Mouse (Mus musculus): ENCODE measurements around the gene Tmem37. TPM values are rescaled to one million over a fixed set of nuclear protein-coding genes. Genes with fewer than 3 reads are reported as not detected.

Tmem37 gene
- polyA plus RNA-seq, 1 experiment from 2014 or later: 121 TPM

DNA sequence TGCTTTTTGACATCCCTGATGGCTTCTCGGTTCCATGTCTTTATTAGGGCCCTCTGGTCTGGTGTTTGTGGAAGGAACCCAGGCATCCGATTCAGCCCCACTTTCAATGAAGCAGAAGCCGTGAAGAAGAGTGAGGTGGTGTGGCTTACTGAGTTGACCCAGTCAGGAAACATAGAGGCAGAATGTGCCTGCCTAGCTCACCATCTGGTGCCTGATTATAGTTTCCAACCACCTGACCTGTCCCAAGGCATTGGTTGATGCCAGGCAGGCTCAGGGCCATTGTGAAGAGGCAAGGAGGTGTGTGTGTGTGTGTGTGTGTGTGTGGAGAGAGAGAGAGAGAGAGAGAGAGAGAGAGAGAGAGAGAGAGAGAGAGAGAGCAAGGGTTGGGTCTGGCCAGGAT, 43.4 kb downstream of the Tmem37 start:
- Histone ChIP-seq H3K4me1 (ENCODE audit: insufficient read depth, low read depth, low read length) (no peaks in the 10 kb centered on the region), H3K4me3 (ENCODE audit: low read depth, low read length) (no peak overlapping the region), H3K9ac (replicated peaks; ENCODE audit: low read depth) (no peak overlapping the region), H3K27me3 (replicated peaks; ENCODE audit: insufficient read depth, low read length) (no peaks in the 10 kb centered on the region), H3K4me2 (replicated peaks; ENCODE audit: low read depth, low read length) (no peak overlapping the region), H3K27ac (ENCODE audit: low read length) (no peak overlapping the region), H3K9me3 (ENCODE audit: low read length) (no peaks in the 10 kb centered on the region), H3K36me3 (ENCODE audit: insufficient read depth, low read length) (no peaks in the 10 kb centered on the region)
- DNase-seq (ENCODE audit: low spot score) (no peak), ATAC-seq (no peak)
- TF ChIP-seq CTCF (IDR thresholded peaks at IDR 0.05): no peak
- TF ChIP-seq EP300 (IDR thresholded peaks at IDR 0.05): no peak
- 88% methylated on average over 3 of the region's 3 CpGs for WGBS

DNA sequence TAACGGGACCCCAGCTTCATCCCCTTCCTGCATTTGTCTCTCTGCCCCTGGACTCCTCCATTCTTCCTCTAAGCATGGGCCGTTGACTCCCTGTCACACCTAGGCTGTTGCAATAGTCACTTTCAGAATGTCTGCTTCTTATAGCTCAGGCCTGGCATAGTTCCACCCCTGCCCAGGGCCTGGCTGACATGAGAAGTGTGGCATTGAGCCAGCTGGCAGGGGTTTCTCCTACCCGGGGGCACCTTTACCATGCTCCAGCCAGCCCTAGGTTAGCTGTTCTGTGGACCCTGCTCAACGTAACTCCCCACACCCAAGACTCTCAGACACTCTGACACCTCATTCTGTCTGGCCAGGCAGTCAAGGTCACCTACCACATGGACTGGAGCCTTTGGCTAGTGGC, 46.2 kb downstream of the Tmem37 start:
- H3K27ac ChIP-seq (ENCODE audit: low read length): no peak overlapping the region
- no peak for TF ChIP-seq EP300 (IDR thresholded peaks at IDR 0.05)
- TF ChIP-seq CTCF (IDR thresholded peaks at IDR 0.05): no peak
- DNase-seq (ENCODE audit: low spot score): peak; percentile 61
- no peak overlapping the region for H3K4me2 ChIP-seq (replicated peaks; ENCODE audit: low read depth, low read length)
- H3K4me3 ChIP-seq (ENCODE audit: low read depth, low read length): no peak overlapping the region
- no peaks in the 10 kb centered on the region for H3K36me3 ChIP-seq (ENCODE audit: insufficient read depth, low read length)
- H3K9ac ChIP-seq (replicated peaks; ENCODE audit: low read depth): no peak overlapping the region
- H3K27me3 ChIP-seq (replicated peaks; ENCODE audit: insufficient read depth, low read length): no peaks in the 10 kb centered on the region
- no peaks in the 10 kb centered on the region for H3K4me1 ChIP-seq (ENCODE audit: insufficient read depth, low read depth, low read length)
- 25% methylated on average over 4 of the region's 4 CpGs for WGBS
- ATAC-seq: peak; percentile 58
- H3K9me3 ChIP-seq (ENCODE audit: low read length): no peaks in the 10 kb centered on the region

DNA sequence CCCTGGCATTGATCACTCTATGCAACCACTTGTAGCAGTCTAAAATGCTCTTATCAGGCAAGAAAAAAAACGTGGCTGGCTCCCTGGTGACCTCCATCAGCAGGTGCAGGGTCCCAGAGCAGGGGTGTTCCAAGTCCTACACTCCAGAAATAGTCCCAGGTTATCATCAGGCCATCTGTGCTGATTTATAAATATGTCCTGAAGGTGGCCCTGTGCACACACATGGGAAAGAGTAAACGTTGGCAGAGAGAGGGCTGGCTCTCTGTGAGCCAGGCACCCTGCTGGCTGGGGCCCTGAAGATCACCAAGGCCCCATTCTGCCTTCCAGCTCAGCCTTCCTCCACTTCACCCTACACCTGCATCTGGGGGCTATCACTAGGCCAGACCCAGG, 48.8 kb downstream of the Tmem37 start:
- Histone ChIP-seq H3K27ac (ENCODE audit: low read length) (no peak overlapping the region), H3K9me3 (ENCODE audit: low read length) (no peaks in the 10 kb centered on the region), H3K4me2 (replicated peaks; ENCODE audit: low read depth, low read length) (no peak overlapping the region), H3K27me3 (replicated peaks; ENCODE audit: insufficient read depth, low read length) (no peaks in the 10 kb centered on the region), H3K4me1 (ENCODE audit: insufficient read depth, low read depth, low read length) (no peaks in the 10 kb centered on the region), H3K9ac (replicated peaks; ENCODE audit: low read depth) (no peak overlapping the region), H3K4me3 (ENCODE audit: low read depth, low read length) (no peak overlapping the region), H3K36me3 (ENCODE audit: insufficient read depth, low read length) (no peaks in the 10 kb centered on the region)
- TF ChIP-seq EP300 (IDR thresholded peaks at IDR 0.05): no peak
- peak; percentile 23; the same call in 1 of the 2 replicates for TF ChIP-seq CTCF (IDR thresholded peaks at IDR 0.05)
- WGBS: 4% methylated on average over 2 of the region's 2 CpGs
- DNase-seq (ENCODE audit: low spot score) (no peak), ATAC-seq (peak; percentile 20; the same call in 1 of the 2 replicates)

DNA sequence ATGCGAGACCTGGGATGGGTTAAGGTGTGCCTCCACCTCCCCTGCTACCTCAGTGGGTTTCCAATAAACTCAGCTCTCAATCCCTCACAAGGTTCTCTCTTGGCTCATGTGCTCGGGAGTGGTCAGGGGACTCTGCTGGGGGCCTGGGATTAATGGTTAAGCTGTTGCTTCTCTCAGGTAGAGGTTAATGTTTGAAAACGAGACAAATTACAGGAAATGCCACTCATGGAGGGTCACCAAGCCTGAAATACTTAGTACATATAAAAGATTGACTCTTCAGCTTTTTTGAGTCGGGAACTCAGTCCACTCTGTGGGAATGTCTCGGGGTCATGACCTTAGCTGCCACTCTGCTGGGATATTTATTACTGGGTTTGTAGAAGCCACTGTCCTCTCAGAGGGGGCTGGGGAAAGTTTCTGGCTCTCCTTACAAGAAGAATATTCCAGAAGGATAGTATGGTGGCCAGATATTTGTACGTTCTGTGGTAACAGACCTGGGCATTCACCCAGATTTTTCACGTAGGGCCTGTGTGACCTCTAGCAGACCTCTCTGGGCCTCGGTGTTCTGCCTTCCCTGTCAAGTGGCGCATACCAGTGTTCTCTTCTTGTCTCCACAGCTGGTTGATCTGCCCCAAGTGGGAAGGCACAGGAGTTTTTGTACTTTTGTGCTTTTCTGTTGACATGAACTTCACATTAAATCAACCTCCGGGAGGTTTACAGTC, 49.4 kb downstream of the Tmem37 start:
- Histone ChIP-seq H3K27ac (ENCODE audit: low read length) (no peak overlapping the region), H3K36me3 (ENCODE audit: insufficient read depth, low read length) (no peaks in the 10 kb centered on the region), H3K9me3 (ENCODE audit: low read length) (no peaks in the 10 kb centered on the region), H3K4me2 (replicated peaks; ENCODE audit: low read depth, low read length) (no peak overlapping the region), H3K9ac (replicated peaks; ENCODE audit: low read depth) (no peak overlapping the region), H3K4me3 (ENCODE audit: low read depth, low read length) (no peak overlapping the region), H3K4me1 (ENCODE audit: insufficient read depth, low read depth, low read length) (no peaks in the 10 kb centered on the region), H3K27me3 (replicated peaks; ENCODE audit: insufficient read depth, low read length) (no peaks in the 10 kb centered on the region)
- WGBS: 38% methylated on average over 10 of the region's 10 CpGs
- no peak for DNase-seq (ENCODE audit: low spot score)
- no peak for ATAC-seq
- TF ChIP-seq CTCF (IDR thresholded peaks at IDR 0.05) (no peak), EP300 (IDR thresholded peaks at IDR 0.05) (no peak)

GRCm38 (mm10) chr1:120021951-120022350, 51.9 kb downstream of the Tmem37 start:
- H3K9ac ChIP-seq (replicated peaks; ENCODE audit: low read depth): no peak overlapping the region
- H3K27me3 ChIP-seq (replicated peaks; ENCODE audit: insufficient read depth, low read length): no peaks in the 10 kb centered on the region
- WGBS: 80% methylated on average over 17 of the region's 17 CpGs
- ATAC-seq (no peak), DNase-seq (ENCODE audit: low spot score) (no peak)
- H3K4me2 ChIP-seq (replicated peaks; ENCODE audit: low read depth, low read length): no peak overlapping the region
- no peaks in the 10 kb centered on the region for H3K4me1 ChIP-seq (ENCODE audit: insufficient read depth, low read depth, low read length)
- TF ChIP-seq EP300 (IDR thresholded peaks at IDR 0.05) (no peak), CTCF (IDR thresholded peaks at IDR 0.05) (no peak)
- H3K9me3 ChIP-seq (ENCODE audit: low read length): no peaks in the 10 kb centered on the region
- H3K27ac ChIP-seq (ENCODE audit: low read length): no peak overlapping the region
- no peaks in the 10 kb centered on the region for H3K36me3 ChIP-seq (ENCODE audit: insufficient read depth, low read length)
- H3K4me3 ChIP-seq (ENCODE audit: low read depth, low read length): no peak overlapping the region

DNA sequence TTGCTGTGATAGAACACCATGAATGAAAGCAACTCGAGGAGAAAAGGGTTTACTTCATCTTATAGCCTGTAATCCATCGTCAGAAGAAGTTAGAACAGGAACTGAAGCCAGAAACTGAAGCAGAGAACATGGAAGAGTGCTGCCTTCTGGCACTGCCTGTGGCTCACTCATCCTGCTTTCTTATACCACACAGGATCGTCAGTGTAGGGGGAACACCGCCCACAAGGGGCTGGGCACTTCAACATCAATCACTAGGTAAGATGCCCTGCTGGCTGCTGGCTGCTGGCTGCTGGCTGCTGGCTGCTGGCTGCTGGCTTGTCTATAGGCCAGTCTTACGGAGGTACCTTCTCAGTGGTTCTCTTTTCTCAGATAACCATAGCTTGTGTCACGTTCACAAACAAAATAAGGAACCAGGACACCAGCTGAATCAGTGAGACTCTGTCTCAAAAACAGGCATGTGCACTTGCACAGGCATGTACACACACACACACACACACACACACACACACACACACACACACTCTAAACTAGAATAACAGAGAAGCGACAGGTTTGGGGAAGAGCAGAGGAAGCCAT, 53.5 kb downstream of the Tmem37 start:
- DNase-seq (ENCODE audit: low spot score): no peak
- Histone ChIP-seq H3K4me1 (ENCODE audit: insufficient read depth, low read depth, low read length) (no peaks in the 10 kb centered on the region), H3K9ac (replicated peaks; ENCODE audit: low read depth) (no peak overlapping the region), H3K27me3 (replicated peaks; ENCODE audit: insufficient read depth, low read length) (no peaks in the 10 kb centered on the region), H3K4me2 (replicated peaks; ENCODE audit: low read depth, low read length) (no peak overlapping the region), H3K4me3 (ENCODE audit: low read depth, low read length) (no peak overlapping the region), H3K9me3 (ENCODE audit: low read length) (no peaks in the 10 kb centered on the region), H3K36me3 (ENCODE audit: insufficient read depth, low read length) (no peaks in the 10 kb centered on the region), H3K27ac (ENCODE audit: low read length) (no peak overlapping the region)
- TF ChIP-seq CTCF (IDR thresholded peaks at IDR 0.05) (no peak), EP300 (IDR thresholded peaks at IDR 0.05) (no peak)
- ATAC-seq: no peak
- 57% methylated on average over 7 of the region's 7 CpGs for WGBS

Data from lung, postnatal 0 days (tissue).